Mouse (Mus musculus) activated CD4-positive, CD25-positive, alpha-beta regulatory T cell, adult 4 months (primary cell): ENCODE data around the gene Sap25. TPM values are rescaled to one million over a fixed set of nuclear protein-coding genes. Genes with fewer than 3 reads are reported as not detected.
"Not testable (repeated sequence)": the region's sequence is repeated elsewhere in the genome, so short reads cannot be mapped to it uniquely, and the experiment has no call there.

Experiments
- ATAC-seq: one replicate; pipeline ENCODE4 v1.8.0; 2017
- polyA plus RNA-seq, 2 experiments: library from polyadenylated mRNA; unstranded; fragments of 100-300 nt; shearing (Covaris generic); gene quantifications; one replicate each; pipeline ENCODE4 v1.2.1; 2017

The Sap25 gene
- polyA plus RNA-seq, result 10 to 100 TPM; 30.0 to 32.3 TPM

GRCm38 (mm10) chr5:137641054-137641453 lies at the start of gene Sap25:
Gene Sap25, plus strand, starts transcription at chr5:137641334.
- no peak for ATAC-seq

DNA sequence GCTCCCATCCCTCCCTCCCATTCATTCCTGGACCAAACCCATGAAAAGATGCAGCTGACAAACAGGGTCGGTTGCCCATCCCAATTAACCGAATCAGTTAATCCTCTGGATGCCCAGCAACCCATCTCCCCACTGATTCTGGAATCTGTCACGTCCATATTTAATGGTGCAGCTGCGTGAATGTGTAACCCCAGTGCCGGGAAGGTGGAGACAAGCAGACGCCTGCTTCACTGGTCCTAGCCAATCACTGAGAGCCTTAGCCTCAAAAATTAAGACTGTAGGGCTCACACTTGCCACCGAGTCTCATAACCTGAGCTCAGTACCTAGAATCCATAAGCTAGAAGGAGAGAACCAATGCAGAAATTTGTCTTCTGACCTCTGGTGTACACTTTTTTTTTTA lies 45.2 kb upstream of the Sap25 start:
- ATAC-seq, result no peak

DNA sequence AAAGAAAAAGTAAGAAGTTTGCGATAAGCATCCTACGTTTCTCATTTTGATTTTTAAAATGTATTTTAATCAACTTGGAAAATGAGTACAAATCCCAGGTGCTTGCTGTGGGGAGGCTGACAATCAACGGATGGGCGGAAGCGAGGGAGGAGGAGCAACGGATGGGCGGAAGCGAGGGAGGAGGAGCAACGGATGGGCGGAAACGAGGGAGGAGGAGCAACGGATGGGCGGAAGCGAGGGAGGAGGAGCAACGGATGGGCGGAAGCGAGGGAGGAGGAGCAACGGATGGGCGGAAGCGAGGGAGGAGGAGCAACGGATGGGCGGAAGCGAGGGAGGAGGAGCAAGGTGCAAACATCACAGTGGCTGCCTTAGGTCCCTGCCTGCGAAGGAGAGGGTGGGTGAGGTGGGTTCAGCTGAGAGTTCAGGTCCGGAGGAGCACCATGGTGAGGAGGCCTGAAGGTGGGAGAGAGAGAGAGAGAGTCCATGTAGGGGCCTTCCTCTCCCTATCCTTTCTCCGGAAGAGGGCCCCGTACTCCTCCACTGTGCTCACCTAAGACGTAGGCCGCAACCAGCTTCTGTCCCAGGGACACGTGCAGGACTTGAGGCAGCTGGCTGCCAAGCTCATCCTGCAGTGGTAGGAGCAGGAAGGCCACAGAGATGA lies 44.4 kb upstream of the Sap25 start:
- peak; percentile 14 for ATAC-seq

GRCm38 (mm10) chr5:137597625-137598024 lies 43.5 kb upstream of the Sap25 start:
- ATAC-seq, result no peak

DNA sequence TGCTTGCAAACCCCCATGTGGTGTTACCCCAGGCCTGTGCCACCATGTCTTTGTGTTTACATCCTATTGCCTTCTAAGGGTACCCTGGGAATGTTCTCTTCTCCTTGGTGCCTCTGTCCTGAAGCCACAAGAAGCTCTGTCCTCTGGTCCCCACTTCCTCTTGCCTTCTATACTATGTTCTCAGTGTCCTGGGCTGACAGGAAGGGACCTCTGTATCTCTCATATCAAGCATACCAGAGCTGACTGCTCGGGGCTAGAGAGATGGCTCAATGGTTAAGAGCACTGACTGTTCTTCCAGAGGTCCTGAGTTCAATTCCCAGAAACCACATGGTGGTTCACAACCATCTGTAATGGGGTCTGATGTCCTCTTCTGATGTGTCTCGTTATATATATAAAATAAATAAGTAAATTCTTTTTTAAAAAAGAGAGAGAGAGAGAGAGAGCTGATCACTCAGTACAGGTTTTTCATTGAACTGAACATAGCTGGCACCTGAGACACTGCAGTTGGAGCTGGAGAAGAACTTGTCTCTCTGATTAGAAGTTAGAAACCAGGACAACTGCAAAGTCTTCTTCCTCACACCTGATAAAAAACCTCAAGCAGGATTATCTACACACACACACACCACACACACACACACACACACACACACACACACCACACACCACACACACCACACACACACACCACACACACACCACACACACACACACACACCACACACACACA lies 42.9 kb upstream of the Sap25 start:
- no peak for ATAC-seq

DNA sequence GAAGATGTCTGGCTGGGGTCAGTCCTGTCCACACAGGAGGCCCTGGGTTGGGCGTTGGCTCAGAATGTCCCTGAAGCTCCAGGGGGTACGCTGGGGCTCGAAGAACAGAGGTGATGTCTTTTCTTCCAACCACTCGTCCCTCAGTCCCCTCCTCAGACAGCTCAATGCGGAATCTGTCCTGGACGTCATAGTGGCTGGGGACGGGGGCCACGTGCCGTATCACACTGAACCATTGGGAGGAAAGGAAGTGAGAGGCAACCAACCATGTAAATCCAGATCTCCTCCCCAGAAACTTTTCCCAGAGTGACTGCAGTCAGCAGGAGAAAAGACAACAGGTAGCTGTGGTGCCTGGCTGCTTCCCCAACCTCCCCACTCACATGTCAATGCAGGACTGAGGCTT lies 41.5 kb upstream of the Sap25 start:
- no peak for ATAC-seq

GRCm38 (mm10) chr5:137600281-137600618 lies 40.9 kb upstream of the Sap25 start:
- peak; percentile 4 for ATAC-seq

GRCm38 (mm10) chr5:137600619-137601364 lies 40.3 kb upstream of the Sap25 start, which contains the start of gene Mospd3:
Gene Mospd3, minus strand, starts transcription at chr5:137601058.
- peak; percentile 92 for ATAC-seq

GRCm38 (mm10) chr5:137601365-137601729 lies 39.8 kb upstream of the Sap25 start:
- ATAC-seq, result no peak

GRCm38 (mm10) chr5:137607860-137608653 lies 33.1 kb upstream of the Sap25 start:
- ATAC-seq, result no peak

GRCm38 (mm10) chr5:137608654-137609190 lies 32.4 kb upstream of the Sap25 start:
- no peak for ATAC-seq

GRCm38 (mm10) chr5:137609292-137609691 lies 31.8 kb upstream of the Sap25 start:
- no peak for ATAC-seq

- no peak for ATAC-seq
Measured at GRCm38 (mm10) chr5:137610056-137610455, 31.1 kb upstream of the Sap25 start.

DNA sequence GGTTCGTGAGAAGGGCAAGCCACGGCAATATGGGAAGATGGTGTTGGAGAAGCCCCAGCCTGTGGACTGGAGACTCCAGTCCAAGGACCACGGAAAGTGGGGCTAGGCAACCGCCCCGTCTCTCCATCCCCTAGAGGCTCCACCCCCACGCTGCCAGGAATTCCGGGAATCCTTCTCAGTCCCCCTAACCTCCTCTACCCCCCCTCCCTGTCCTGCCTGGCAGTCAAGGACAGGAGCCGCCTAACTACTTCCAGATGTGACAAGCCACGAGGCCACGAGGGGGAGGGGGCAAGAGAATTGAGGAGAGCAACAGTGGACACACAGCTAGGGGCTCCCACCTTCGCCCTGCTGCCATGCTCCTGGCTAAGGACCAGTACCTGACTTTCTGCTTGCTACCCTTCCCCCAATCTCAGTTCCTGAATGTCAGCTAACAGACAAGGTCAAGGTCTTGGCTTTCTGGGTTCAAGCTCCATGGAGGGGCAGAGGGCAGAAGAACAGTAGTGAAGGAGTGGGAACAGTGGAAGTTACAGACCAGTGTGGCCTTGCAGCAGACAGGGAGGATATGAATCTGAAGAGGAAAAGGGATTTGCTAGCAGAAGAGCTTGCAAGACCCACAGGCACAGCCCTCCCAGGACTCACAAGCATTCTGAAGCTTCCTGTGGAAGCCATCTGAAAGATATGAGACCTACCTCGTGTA lies 30.4 kb upstream of the Sap25 start:
- no peak for ATAC-seq

- no peak for ATAC-seq
Measured at GRCm38 (mm10) chr5:137611245-137611602, 29.9 kb upstream of the Sap25 start.

GRCm38 (mm10) chr5:137613076-137613475 lies 28.1 kb upstream of the Sap25 start:
- no peak for ATAC-seq

- no peak for ATAC-seq
Measured at GRCm38 (mm10) chr5:137613550-137613949, 27.6 kb upstream of the Sap25 start, which contains the start of gene Pcolce. Gene Pcolce, minus strand, starts transcription at chr5:137613784.

DNA sequence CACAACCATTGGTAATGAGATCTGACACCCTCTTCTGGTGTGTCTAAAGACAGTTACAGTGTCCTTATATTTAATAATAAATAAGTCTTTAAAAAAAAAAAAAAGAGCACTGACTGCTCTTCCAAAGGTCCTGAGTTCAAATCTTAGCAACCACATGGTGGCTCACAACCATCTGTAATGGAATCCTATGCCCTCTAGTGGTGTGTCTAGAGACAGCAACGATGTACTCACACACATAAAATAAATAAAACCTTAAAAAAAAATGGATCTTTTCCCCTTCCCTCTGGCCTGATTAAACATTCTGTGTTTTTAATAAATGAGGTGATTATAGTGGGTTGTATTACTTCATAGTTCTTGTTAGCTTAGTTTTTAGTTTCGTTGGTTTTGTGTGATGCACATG lies 26.2 kb upstream of the Sap25 start:
- not testable (repeated sequence) for ATAC-seq

DNA sequence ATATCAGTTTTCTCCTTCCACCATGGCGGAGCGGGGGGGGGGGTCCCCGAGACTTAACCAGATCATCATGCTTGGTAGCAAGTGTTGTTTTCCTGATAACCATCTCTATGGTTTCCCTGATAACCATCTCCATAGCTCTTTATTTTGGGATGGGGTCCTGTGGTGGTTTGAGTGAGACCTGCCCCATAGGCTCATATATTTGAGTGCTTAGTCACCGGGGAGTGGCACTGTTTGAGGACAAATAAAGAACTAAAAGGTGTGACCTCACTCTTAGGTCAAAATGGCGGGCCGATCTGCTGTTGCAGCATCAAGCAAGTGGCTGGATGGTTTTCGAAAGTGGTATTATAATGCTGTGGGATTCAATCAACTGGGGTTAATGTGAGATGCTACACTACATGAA lies 25.8 kb upstream of the Sap25 start:
- no peak for ATAC-seq

- ATAC-seq, result no peak
Measured at GRCm38 (mm10) chr5:137623937-137624530, 17.1 kb upstream of the Sap25 start.

GRCm38 (mm10) chr5:137627991-137628390 lies 13.1 kb upstream of the Sap25 start:
- ATAC-seq, result no peak
